ENCODE assay signal across 23 mouse cellular contexts in the genomic region with DNA sequence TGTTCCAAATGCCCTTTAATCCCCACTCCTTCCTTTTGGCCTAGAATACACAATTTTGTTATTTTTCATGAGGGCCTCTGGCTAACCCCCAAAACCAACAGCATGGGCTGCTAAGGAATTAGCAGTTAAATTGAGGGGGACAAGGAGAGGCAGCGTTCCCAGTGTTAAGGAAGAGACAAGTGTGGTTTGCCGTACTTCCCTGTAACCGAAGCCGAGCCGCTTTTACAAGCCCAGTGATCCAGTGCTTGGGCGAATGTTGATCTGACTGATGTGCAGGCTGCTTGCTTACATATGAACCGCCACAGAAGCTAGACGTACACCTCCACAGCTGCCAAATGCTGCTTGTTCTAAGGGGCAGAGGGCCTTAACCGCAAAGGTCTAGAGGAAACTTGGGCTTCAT.
DNase-seq lines count a peak whose midpoint lies in the region; ATAC-seq and TF ChIP-seq lines count a peak whose summit lies in the region.
"Had no signal": no experiment of that assay in that cellular context is flagged by ENCODE, and none has a peak within 500 bp of the region (broad histone marks: within the 10 kb centered on the region; RNA-seq: fewer than 3 reads in every experiment).

No protein-coding gene starts in this region.

- no peak for TF ChIP-seq CTCF in kidney, postnatal 0 days (IDR thresholded peaks at IDR 0.05; ENCODE audit: low read depth)

- H3K4me1 ChIP-seq in kidney, postnatal 0 days (replicated peaks; ENCODE audit: insufficient read depth, low read length) = peaks cover 48% of the 10 kb centered on the region

- no peak overlapping the region for H3K4me3 ChIP-seq in kidney, postnatal 0 days (replicated peaks; ENCODE audit: low read depth, low read length)
- H3K4me3 ChIP-seq: forebrain, embryonic 10.5 days; hindbrain, embryonic 12.5 days; limb, embryonic 15.5 days; neural tube, embryonic 13.5 days had no signal

- no peak overlapping the region for H3K9ac ChIP-seq in kidney, postnatal 0 days (ENCODE audit: low read depth, low read length)
- H3K9ac ChIP-seq: forebrain, postnatal 0 days; hindbrain, embryonic 12.5 days; limb, embryonic 15.5 days; neural tube, embryonic 13.5 days had no signal

- H3K27ac ChIP-seq in kidney, postnatal 0 days = peak overlapping the region; percentile 65
- H3K27ac ChIP-seq: forebrain, embryonic 10.5 days; hindbrain, embryonic 12.5 days; limb, embryonic 15.5 days; neural tube, embryonic 13.5 days had no signal

- peak; percentile 76 for DNase-seq in heart, adult 11 months
- no peak for DNase-seq in heart, postnatal 25 days (ENCODE audit: low spot score)
- peak; percentile 37 for DNase-seq in testis, postnatal 10 days (ENCODE audit: low spot score)
- DNase-seq in testis, postnatal 14 days (ENCODE audit: low spot score) = no peak
- peak; percentile 83 for DNase-seq in kidney, postnatal 0 days (ENCODE audit: low spot score)
- DNase-seq in neural tube, embryonic 10.5 days (ENCODE audit: extremely low spot score, low spot score) = no peak
- DNase-seq in T-cell, adult 2 months (ENCODE audit: low spot score) = no peak
- DNase-seq: cerebellum, adult 11 months; cerebellum, adult 9-11 months; forebrain, postnatal 0 days; heart, postnatal 10 days; midbrain, embryonic 14.5 days; retina, postnatal 1 day; right cerebral cortex, postnatal 25 days; spleen, adult 18-20 months; thymus, postnatal 25 days had no signal

- no peaks in the 10 kb centered on the region for H3K9me3 ChIP-seq in kidney, postnatal 0 days (replicated peaks; ENCODE audit: low read length)
- H3K9me3 ChIP-seq: forebrain, embryonic 10.5 days; hindbrain, embryonic 12.5 days; limb, embryonic 15.5 days; neural tube, embryonic 13.5 days had no signal

- H3K27me3 ChIP-seq in kidney, postnatal 0 days (ENCODE audit: insufficient read depth, low read length) = no peaks in the 10 kb centered on the region
- H3K27me3 ChIP-seq: hindbrain, embryonic 12.5 days; limb, embryonic 15.5 days; neural tube, embryonic 13.5 days had no signal

- 29% methylated on average over 9 of the region's 9 CpGs for WGBS in kidney, postnatal 0 days

- no peak overlapping the region for H3K4me2 ChIP-seq in kidney, postnatal 0 days (ENCODE audit: low read length)
- H3K4me2 ChIP-seq: heart, embryonic 11.5 days; hindbrain, embryonic 12.5 days; limb, embryonic 15.5 days; neural tube, embryonic 13.5 days had no signal

- intact Hi-C loops in heart, postnatal 25 days (cut with DNase I) = no loop called here

- H3K36me3 ChIP-seq in kidney, postnatal 0 days (ENCODE audit: insufficient read depth, low read length) = no peaks in the 10 kb centered on the region

- ATAC-seq in kidney, postnatal 0 days (replicated peaks; ENCODE audit: low FRiP score, low read depth) = no peak
- ATAC-seq: CD4-positive, CD25-positive, alpha-beta regulatory T cell, adult 4 months; forebrain, postnatal 0 days; intestine, postnatal 0 days had no signal

Comparison
In these comparisons a context has a peak if more than half of its experiments do, and no peak if none do; other contexts are left out.
1. DNase-seq: peak in heart, adult 11 months (single experiment), testis, postnatal 10 days (single experiment) and kidney, postnatal 0 days (single experiment); none in heart, postnatal 25 days (single experiment), testis, postnatal 14 days (single experiment), neural tube, embryonic 10.5 days (single experiment) and T-cell, adult 2 months (single experiment).